Mouse (Mus musculus): ENCODE data around the gene Morf4l2. TPM values are rescaled to one million over a fixed set of nuclear protein-coding genes. Genes with fewer than 3 reads are reported as not detected.
A peak's percentile ranks its signal among the peaks of the same experiment; 100 is the strongest.

Gene Morf4l2
- polyA plus RNA-seq, 1 experiment from 2014 or later, result 478 TPM

- TF ChIP-seq CTCF (IDR thresholded peaks at IDR 0.05; ENCODE audit: low read depth), result peak; percentile 57
- Histone ChIP-seq H3K36me3 (ENCODE audit: insufficient read depth, low read length) (no peaks in the 10 kb centered on the region), H3K4me1 (replicated peaks; ENCODE audit: insufficient read depth, low read length) (no peaks in the 10 kb centered on the region), H3K9me3 (replicated peaks; ENCODE audit: low read length) (no peaks in the 10 kb centered on the region), H3K4me3 (replicated peaks; ENCODE audit: low read depth, low read length) (no peak overlapping the region), H3K9ac (ENCODE audit: low read depth, low read length) (no peak overlapping the region), H3K27me3 (ENCODE audit: insufficient read depth, low read length) (no peaks in the 10 kb centered on the region), H3K27ac (no peak overlapping the region), H3K4me2 (ENCODE audit: low read length) (no peak overlapping the region)
- WGBS, result 74% methylated on average over 11 of the region's 11 CpGs
- no peak; the same call in 1 of the 2 replicates for ATAC-seq (replicated peaks; ENCODE audit: low FRiP score, low read depth)
- peak; percentile 63 for DNase-seq (ENCODE audit: low spot score)
Measured at GRCm38 (mm10) chrX:136761103-136762074, 17.9 kb upstream of the Morf4l2 start.

- Histone ChIP-seq H3K4me3 (replicated peaks; ENCODE audit: low read depth, low read length) (no peak overlapping the region), H3K27ac (no peak overlapping the region), H3K36me3 (ENCODE audit: insufficient read depth, low read length) (no peaks in the 10 kb centered on the region), H3K4me2 (ENCODE audit: low read length) (no peak overlapping the region), H3K4me1 (replicated peaks; ENCODE audit: insufficient read depth, low read length) (no peaks in the 10 kb centered on the region), H3K9me3 (replicated peaks; ENCODE audit: low read length) (no peaks in the 10 kb centered on the region), H3K9ac (ENCODE audit: low read depth, low read length) (no peak overlapping the region), H3K27me3 (ENCODE audit: insufficient read depth, low read length) (no peaks in the 10 kb centered on the region)
- no peak for DNase-seq (ENCODE audit: low spot score)
- 96% methylated on average over 3 of the region's 3 CpGs for WGBS
- no peak for ATAC-seq (replicated peaks; ENCODE audit: low FRiP score, low read depth)
- no peak for TF ChIP-seq CTCF (IDR thresholded peaks at IDR 0.05; ENCODE audit: low read depth)
Measured at GRCm38 (mm10) chrX:136755464-136755863, 12.0 kb upstream of the Morf4l2 start.

DNA sequence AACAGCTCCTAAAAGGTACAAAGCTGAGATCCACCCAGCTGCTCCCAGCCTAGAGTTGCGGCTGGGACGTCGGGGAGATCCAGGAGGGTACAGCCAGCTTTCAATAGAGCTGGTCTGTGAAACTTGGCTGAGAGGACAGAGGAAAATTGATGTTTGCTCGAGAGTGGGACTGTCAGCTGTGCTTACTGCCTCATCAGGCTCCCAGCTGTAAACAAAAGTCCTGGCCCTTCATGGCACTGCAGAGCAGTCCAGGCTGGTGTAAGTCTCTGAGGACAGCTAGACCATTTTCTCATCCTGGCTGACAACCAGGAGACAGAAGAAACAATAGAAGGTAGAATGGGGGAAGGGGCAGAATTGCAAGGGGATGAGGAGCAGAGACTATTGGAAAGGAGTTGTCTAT is 5.8 kb upstream of the Morf4l2 start:
- WGBS, result 79% methylated on average over 4 of the region's 4 CpGs

DNA sequence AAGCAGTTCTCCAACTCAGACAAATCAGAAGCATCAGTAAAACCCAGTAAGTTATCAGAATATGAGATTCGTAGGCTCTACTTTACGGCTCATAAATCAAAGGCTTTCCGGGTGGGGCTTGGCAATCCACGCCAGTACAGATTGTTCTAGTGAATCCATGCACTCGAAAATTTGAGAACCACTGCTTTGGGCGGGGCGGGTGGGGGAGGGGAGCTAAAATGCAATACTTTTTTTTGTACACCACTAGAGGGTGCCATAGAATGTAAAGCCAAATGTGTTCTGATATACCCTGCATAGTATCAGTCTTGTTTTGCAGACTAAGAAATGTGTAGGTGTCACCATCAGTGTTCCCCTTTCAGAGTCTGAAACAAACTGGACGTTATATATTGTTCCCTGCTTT is 1.2 kb upstream of the Morf4l2 start:
- Histone ChIP-seq H3K4me3 (replicated peaks; ENCODE audit: low read depth, low read length) (no peak overlapping the region), H3K9me3 (replicated peaks; ENCODE audit: low read length) (no peaks in the 10 kb centered on the region), H3K9ac (ENCODE audit: low read depth, low read length) (no peak overlapping the region), H3K27ac (no peak overlapping the region), H3K4me2 (ENCODE audit: low read length) (no peak overlapping the region), H3K36me3 (ENCODE audit: insufficient read depth, low read length) (no peaks in the 10 kb centered on the region), H3K4me1 (replicated peaks; ENCODE audit: insufficient read depth, low read length) (no peaks in the 10 kb centered on the region), H3K27me3 (ENCODE audit: insufficient read depth, low read length) (no peaks in the 10 kb centered on the region)
- TF ChIP-seq CTCF (IDR thresholded peaks at IDR 0.05; ENCODE audit: low read depth), result peak; percentile 52
- DNase-seq (ENCODE audit: low spot score) (no peak), ATAC-seq (replicated peaks; ENCODE audit: low FRiP score, low read depth) (no peak)
- 59% methylated on average over 8 of the region's 8 CpGs for WGBS

More for the DNA sequence above, 5.8 kb upstream of the Morf4l2 start:
- Histone ChIP-seq H3K27ac (no peak overlapping the region), H3K4me2 (ENCODE audit: low read length) (no peak overlapping the region), H3K4me1 (replicated peaks; ENCODE audit: insufficient read depth, low read length) (no peaks in the 10 kb centered on the region), H3K9ac (ENCODE audit: low read depth, low read length) (no peak overlapping the region), H3K9me3 (replicated peaks; ENCODE audit: low read length) (no peaks in the 10 kb centered on the region), H3K36me3 (ENCODE audit: insufficient read depth, low read length) (no peaks in the 10 kb centered on the region), H3K4me3 (replicated peaks; ENCODE audit: low read depth, low read length) (no peak overlapping the region), H3K27me3 (ENCODE audit: insufficient read depth, low read length) (no peaks in the 10 kb centered on the region)
- TF ChIP-seq CTCF (IDR thresholded peaks at IDR 0.05; ENCODE audit: low read depth), result no peak
- DNase-seq (ENCODE audit: low spot score) (no peak), ATAC-seq (replicated peaks; ENCODE audit: low FRiP score, low read depth) (no peak)

DNA sequence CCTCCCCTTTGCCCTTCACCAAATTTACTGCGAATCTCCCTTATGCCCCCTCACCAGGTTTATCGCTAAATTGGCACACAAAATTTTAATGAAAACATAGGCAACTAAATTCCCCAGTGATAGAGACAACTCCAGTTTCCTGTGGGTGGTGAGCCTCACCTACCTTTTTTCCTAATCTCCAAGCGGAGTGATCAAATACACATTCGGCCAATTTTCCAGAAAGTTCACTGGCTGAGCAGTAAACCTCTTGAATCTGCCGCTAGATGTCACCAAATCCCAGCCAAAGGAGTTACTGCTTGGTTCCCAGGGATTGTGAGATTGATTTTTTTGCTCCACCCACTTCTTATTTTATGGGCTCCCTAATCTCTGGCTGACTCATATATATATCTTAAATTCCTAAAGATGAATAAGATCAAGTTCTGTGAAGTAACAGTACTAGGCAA is 808 bp downstream of the Morf4l2 start:
- Histone ChIP-seq H3K27ac (peak overlapping the region; percentile 90), H3K4me3 (replicated peaks; ENCODE audit: low read depth, low read length) (peak overlapping the region; percentile 41), H3K9ac (ENCODE audit: low read depth, low read length) (peak overlapping the region; percentile 51; the same call in 1 of the 2 replicates), H3K4me1 (replicated peaks; ENCODE audit: insufficient read depth, low read length) (no peaks in the 10 kb centered on the region; the same call in 1 of the 2 replicates), H3K36me3 (ENCODE audit: insufficient read depth, low read length) (no peaks in the 10 kb centered on the region), H3K27me3 (ENCODE audit: insufficient read depth, low read length) (no peaks in the 10 kb centered on the region), H3K4me2 (ENCODE audit: low read length) (peak overlapping the region; percentile 53), H3K9me3 (replicated peaks; ENCODE audit: low read length) (no peaks in the 10 kb centered on the region)
- peak; percentile 84 for DNase-seq (ENCODE audit: low spot score)
- ATAC-seq (replicated peaks; ENCODE audit: low FRiP score, low read depth), result no peak
- TF ChIP-seq CTCF (IDR thresholded peaks at IDR 0.05; ENCODE audit: low read depth), result peak; percentile 72
- WGBS, result 35% methylated on average over 5 of the region's 5 CpGs

DNA sequence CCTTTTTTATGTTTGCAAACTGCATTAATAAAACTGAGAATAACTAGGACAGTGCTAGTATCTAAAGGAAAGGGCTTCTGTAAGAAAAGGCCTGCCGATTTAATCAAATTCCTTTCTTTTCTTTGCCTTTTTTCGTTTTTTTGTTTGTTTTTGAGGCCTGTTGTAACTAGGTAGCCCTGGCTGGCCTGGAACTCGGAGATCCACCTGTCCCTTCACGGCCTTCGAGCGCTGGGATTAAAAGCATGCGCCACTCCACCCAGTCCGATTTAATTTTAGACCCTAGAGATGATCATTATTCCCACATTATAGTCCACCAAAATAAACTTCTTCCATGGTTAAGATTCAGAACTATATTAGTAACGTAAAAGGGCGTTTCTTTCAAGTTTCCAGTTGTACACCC is 1.2 kb downstream of the Morf4l2 start:
- no peaks in the 10 kb centered on the region; the same call in 1 of the 2 replicates for H3K4me1 ChIP-seq (replicated peaks; ENCODE audit: insufficient read depth, low read length)
- H3K9ac ChIP-seq (ENCODE audit: low read depth, low read length), result peak overlapping the region; percentile 51; the same call in 1 of the 2 replicates
- H3K36me3 ChIP-seq (ENCODE audit: insufficient read depth, low read length), result no peaks in the 10 kb centered on the region
- peak overlapping the region; percentile 53 for H3K4me2 ChIP-seq (ENCODE audit: low read length)
- peak overlapping the region; percentile 41 for H3K4me3 ChIP-seq (replicated peaks; ENCODE audit: low read depth, low read length)
- no peaks in the 10 kb centered on the region for H3K27me3 ChIP-seq (ENCODE audit: insufficient read depth, low read length)
- DNase-seq (ENCODE audit: low spot score) (no peak), ATAC-seq (replicated peaks; ENCODE audit: low FRiP score, low read depth) (no peak)
- no peak for TF ChIP-seq CTCF (IDR thresholded peaks at IDR 0.05; ENCODE audit: low read depth)
- peak overlapping the region; percentile 90 for H3K27ac ChIP-seq
- 34% methylated on average over 10 of the region's 10 CpGs for WGBS
- H3K9me3 ChIP-seq (replicated peaks; ENCODE audit: low read length), result no peaks in the 10 kb centered on the region
